Mouse (Mus musculus) WW6 (cell line): ENCODE results near the gene Ccl7.

ENCODE experiments used
- DNase-seq: peaks from one replicate; pipeline ENCODE4 v3.0.0-alpha.2; 2013; ENCODE audit warnings: low read depth, low spot score

Ccl7 gene

DNA sequence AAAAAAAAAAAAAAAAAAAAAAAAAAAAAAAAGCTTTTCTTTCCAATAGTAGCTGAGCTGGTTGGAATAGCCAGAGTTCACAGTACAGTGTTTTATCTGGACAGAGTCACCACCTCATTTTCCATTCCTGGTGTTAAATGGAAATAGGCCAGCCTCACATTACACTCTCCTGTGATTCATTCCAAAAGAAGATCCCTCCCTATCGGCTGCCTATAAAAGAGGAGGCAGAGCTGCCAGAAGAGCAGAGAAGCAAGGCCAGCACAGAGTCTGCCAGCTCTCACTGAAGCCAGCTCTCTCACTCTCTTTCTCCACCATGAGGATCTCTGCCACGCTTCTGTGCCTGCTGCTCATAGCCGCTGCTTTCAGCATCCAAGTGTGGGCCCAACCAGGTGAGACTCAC, at the start of gene Ccl7:
TSS of gene Ccl7 (plus strand) at position 242 of the 400 bp plus-strand sequence.
- DNase-seq = no peak

DNA sequence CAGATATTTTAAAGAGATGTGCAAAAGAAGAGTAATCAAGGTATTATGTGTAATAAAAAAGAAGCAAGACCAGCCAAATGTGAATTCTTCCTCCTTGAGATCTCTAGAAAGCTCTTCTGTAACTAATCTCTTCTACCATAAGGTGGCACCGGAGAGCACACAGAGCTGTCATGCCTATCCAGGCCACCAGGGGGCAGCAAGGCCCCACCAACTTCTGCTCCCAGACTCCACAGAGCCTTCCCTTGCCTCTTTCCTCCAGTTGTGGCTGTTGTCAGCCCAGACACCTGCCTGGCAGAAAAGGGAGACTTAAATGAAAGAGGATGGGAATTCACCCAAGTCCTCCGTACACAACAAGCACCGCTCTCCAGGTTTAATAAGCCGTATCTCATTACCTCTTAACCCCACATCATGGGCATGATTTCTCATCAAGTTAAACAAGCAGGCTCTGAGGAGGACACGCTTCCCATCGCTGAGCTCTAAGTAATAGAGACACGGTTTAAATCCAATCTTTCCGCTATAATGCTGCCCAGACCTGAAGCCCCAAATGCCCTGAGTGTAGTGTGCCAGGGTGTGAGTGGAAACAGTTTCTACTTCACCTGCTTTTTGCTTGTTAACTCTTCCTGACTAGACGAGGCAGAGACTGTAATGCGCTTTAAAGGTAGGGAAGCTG, 49.2 kb upstream of the Ccl7 start:
- peak; percentile 42 for DNase-seq

DNA sequence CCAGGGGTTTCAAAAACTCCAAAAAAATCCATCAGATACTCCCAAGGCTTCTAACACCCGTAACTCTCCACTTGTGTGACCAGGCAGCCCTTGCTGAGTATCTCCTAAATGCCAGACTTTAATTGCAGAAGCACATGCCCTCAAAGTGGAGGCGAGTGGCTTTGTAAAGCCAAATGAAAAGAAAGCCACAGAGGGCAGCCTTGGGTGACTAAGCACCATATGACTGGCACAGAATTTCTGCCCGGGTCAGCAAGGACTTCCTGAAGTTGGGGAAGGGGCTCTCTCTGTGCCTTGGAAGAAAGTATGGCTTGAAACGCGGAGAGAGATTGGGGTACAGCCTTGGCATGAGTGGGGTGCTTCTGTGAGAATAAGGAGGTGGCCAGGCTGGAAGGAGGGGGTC, 48.4 kb upstream of the Ccl7 start:
- no peak for DNase-seq

DNA sequence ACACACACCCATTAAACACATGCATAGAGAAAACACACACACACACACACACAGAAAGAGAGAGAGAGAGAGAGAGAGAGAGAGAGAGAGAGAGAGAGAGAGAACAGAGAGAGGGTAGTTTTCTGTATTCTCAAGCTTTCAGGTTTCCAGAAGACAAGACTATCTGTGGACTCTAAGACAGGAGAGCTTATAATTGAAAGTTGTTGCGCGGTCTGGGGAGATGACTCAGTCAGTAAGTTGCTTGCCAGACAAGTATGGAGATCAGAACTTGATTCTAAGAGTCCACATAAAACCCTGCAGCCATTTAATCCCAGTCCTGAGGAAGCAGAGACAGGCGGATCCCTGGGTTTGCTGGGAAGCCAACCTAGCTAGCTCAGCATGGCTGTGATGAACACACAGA, 46.9 kb upstream of the Ccl7 start:
- DNase-seq = no peak

DNA sequence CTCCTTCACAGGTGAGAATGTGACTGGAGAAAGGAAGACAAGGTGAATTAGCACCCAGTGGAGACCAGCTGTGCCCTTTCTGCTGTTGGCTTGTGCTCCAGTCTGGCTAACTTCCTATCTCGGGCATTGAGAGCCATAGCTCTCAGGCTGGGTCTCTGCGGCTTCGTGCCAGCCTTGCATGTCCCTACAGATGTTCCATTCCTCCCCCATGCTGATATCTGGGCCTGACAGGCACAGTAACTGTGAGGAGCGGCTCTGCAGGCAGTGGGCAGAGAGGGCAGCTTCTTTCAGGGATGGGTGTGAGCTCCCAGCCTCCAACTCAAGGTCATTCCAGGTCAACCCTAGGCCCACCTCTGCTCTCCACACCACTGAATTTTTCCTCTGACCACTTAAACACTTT, 46.0 kb upstream of the Ccl7 start:
- no peak for DNase-seq

DNA sequence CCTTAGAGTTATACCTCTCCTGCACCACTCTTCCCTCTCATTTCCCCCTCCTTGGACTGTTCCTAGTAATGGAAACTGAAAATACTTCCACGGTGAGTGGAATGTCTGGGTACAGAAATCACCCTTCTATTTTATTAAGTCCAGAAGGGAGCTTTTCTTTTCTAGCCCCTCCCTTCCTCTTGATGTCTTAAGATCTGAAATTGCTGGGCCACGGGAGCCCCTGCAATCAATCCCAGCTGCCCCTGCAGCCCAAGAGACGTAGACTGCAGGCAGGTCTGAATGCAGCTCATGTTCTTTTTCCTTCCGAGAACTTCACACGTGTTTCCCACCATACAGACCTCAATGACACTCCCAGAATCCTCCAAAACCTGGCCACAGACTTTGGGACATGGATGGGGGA, 44.9 kb upstream of the Ccl7 start:
- DNase-seq = no peak

DNA sequence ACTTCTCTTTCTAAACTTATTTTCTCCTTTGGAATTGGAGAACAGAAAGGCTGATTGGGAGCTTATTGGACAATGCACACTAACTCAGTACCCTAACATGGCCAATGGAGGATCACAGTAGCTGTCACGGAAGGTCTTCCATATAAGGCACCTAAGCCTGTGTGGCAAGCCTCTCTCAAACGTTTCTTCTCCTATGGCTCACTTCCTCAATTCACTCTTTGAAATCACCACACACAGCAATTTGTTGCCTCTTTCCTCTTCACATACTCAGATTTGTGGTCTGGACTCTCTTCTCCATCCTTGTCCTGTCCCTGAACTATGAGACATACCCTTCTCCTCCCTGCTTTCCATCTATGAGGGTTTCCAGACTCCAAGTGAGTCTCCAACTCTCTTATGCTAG, 40.7 kb upstream of the Ccl7 start:
- no peak for DNase-seq

DNA sequence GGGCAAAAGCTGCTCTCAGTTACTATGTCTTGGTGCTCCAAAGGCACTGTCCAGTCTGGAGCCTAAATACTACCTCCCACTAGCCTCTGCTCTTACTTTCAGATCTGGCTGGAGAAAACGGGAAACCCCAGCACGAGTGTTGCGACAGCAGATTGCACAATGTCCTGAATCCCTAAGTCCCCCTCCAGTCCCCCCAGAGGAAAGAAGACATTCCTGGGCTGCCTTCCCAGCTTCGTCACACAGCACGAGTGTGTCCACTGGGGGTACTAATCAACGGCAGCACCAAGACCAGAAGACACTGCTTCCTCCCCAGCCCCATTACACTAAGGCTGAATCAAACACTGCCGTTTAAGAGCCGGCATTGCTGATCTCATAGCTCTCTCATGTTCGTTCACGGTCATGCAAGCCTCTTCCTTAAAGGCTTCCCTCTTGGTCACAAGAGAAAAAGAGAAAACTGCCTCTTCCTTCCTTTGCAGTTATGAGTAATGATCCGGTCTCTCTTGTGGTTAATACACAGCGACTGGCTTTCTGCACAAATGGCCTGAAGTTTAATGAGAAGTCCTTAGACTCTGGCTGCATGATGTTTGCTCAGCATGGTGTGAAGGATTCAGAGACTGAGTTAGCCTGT, 38.6 kb upstream of the Ccl7 start:
- no peak for DNase-seq

DNA sequence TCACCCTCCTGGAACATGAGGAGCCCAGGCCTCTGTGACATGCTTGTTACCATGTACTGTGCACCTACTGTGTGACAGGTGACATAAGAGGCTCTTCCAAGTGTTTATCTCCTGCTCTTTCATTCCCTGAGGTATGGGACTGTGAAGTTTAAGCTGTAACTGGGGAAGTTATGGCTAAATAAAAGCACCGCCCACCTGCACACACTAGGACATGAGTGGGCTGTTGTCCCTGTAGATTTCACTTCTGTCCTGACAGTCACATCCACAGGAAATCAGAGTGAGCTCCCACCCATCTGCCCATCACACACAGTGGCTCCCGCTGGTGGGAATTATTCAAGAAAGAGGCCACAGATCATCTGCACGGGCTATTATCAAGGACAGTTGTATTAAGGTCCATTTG, 35.4 kb upstream of the Ccl7 start:
- DNase-seq = no peak

DNA sequence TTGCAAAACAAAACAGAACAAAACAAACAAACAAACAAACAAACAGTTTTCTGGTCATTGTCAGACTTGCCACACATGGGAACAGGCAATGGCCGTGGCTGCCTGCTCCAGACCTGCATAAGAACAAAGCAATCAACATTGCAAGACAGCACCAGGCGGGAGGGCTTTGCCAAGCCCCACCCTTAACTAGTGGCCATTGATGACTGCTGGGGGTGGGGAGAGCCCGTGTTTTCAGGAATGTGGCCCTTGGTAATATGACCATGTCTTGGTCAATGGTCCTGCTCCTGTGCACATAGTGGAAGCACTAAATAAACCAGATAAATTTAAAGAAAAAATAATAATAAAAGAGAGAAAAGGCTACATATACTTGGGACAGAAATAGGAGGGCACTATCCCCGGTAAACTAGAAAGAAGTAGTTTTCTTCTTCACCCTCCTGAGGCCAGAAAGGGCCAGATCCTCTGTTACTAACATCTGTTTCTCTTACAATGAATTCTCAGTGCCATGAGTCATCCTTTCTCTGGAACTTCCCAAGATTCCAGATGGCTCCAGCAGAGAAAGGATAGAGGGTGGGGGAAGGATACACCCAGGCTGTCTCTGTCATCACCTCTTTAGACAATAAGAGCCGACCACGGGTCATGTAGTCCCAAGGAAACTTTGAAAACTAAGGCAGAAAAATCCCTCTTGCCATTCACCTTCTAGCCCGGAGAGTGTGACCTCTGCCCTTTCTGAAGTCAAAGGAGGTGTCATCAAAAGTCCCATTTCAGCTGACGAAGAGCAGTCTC, 33.9 kb upstream of the Ccl7 start:
- no peak for DNase-seq

DNA sequence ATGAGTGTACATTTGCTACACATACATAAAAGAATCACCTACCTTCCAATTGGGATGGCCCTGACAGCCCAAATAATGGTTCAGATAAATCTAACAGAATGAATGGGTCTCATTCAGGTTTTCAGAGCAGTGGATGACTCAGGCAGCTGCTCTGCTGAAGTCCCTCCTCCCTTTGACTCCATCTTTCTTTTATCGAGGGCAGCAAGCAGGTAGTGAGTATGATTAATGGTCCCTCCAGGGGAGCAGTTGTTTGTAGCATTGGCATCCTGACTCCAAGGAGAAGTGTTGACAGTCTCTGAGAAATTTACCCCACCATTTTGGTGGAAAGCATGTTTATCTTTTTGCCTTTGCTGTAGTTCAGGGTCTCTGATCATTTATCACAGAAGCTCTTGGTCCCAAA, 31.8 kb upstream of the Ccl7 start:
- DNase-seq = no peak

DNA sequence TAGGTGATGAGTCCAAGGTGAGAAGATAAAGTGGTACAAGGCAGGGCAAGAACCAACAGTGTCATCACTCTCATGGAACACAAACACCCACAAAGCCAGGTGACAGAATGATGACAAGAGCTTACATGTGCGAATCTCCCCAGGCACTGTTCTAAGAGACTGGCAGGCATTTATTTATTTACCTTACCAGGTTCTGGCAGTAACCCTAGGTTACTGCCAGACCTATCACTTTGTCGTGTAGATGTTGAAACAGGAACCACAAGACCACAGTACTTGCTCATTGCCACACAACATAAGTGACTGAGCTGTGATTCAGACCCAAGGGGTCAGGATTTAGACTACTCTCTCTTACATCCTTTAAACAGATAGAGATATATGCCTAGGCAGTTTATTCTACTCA, 30.4 kb upstream of the Ccl7 start:
- no peak for DNase-seq

DNA sequence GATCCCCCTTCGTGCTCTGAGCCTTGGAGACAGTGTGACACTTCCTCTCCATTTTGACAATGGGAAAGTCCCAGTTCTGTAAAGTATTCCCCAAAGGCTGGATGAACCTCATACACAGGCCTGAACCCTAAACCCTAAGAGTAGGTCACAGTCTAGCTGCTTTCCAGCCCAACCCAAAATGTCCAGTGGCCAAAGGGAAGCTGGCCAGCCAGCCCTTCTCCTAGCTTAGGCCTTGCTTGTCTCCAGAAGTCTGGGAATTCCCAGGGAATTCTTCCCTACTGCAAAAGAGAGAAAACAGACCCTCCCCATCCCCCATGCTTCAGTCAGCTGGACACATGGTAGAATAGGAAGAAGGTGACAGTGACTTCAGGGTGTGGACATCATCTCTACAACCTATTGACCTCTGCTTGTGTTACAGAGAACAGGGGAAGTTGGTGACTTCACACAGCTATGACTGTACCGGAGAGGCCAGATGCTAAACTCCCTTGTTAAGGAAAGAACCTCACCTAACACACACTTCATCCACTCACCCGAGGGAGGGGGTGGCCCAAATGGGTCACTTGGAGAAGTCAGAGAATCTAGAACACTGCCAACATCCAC, 29.2 kb upstream of the Ccl7 start:
- DNase-seq = no peak

DNA sequence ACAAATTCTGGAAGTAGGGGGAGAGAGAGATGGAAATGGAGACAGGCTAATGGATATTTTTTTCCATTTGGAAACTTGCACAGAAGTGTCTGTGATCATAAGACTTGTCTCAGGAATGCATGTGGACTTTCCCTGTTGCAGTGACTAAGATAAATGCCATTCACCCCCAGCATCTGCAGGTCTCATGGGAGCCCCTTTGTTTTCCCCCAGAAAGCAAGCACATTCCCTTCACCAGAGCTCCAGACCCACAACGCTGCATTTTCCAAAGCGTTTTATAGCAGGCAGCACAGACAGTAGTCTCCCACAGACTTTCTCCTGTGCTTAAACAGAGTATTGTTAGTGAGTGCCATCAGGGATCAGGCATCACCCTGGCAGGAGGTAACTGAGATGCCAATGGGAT, 26.1 kb upstream of the Ccl7 start:
- DNase-seq = no peak

DNA sequence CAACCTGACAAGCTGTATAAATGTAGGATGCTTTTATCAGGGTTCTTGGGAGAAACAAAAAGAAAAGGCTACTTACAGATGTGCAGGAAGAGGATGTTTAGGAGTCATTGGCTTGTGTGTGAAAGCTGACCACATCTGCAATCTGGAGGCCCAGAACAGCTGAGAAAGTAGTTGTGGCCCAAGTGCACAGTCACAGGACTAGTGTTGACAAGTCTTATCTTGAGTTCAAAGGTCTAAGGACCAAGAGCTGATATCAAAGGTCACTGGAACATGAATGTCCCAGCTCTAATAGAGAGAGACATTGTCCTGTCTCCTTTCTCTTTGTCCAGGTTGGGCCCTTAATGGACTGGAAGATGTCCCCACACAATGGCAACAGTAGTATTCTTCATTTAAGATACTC, 25.7 kb upstream of the Ccl7 start:
- DNase-seq = no peak

DNA sequence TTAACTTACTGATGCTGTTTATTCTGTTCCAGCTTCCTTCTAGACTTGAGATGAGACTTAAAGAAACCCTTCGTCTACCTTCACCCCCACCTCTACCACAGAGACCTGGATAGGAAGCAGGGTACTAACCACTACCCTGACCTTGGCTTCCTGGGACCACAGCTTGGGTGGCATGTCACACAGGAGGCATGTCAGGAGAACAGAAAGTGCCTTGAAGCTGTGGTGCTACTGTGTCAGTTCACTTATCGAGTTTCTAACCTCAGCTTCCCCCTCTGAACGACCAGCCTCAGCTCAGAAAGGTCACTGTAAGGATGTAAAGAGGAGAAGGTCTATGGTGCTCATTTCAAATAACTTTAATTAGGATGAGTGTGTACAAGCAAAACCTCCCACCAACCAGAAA, 24.1 kb upstream of the Ccl7 start:
- no peak for DNase-seq

DNA sequence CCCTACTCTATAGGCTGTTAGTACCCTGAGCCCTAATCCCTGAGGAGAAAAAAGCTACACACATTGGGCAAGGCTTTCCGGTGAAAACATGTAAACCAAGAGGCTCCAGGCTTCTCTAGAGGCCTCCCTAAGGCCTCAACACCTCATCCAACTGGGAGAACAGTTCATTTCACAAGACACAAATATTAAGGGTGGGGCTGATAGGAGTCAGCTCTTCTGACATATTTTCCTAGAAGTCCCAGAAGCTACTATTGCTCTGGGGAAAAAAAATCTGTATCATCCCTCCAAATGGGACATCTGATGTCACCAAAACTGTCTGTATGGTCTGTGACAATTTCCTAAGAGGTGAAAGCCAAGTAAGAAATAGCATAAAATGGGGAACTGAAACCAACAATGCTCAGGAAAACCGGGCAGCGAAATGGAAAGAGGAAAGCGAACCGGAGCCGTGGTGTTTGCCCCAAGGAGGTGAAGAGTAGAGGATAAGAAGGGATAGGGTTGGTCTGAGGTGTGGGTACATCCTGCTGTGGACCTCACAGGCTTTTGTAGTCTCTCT, 22.9 kb upstream of the Ccl7 start:
- no peak for DNase-seq

DNA sequence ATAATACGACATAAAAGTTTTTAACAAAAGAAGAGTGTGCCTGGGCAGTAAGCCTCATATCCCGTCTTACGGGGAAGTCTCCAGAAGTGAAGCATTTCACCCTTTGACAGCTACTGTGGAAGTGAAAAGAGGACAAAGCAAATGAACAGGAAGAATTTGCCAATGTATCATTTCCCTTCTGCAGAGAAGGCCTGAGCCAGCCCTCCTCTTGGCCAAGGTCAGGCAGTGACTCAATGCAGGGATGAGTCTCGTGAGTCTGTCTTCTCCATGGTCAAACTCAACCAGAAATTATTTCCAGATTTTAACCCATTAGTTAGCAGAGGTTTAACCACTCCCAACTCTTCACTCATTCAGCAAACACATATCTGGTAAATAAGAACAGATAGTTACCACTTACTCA, 21.7 kb upstream of the Ccl7 start:
- DNase-seq = no peak

DNA sequence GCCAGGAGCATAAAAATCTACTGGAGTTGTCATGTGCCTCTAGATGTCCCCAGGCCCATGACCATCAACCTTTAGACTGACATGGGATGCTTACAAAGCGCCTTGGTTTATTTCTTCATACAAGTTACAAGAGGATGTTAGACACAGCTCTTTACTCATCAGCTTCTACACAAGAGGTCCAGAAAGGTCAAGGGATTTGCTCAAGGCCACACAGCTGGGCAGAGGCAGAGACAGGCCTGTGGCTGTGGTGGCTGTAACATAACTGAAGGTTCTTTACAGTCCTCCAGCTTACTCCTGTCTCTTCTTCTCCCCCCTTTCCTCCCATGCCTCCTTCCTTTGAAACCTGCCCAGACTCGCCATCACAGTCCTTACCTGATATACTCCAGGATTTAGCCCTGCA, 15.3 kb upstream of the Ccl7 start:
- no peak for DNase-seq

DNA sequence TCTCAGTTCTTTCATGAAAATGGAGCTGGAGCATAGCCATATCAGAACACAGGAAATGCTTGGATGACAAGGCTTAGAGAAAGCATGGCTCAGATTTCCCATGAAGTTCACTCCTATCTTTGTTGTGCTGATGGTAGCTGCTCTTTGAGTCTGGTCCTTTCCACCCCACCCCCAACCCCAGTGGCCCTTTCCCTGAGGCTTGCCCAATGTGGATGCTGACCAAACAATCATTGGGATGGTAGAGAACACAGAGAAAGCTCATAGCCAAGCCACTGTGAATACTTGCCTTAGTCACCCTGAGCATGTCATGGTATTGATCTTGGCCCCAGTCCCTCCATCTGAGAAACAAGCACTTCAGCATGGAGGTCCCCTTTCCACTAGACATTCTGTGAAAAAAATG, 13.4 kb upstream of the Ccl7 start:
- DNase-seq = no peak

DNA sequence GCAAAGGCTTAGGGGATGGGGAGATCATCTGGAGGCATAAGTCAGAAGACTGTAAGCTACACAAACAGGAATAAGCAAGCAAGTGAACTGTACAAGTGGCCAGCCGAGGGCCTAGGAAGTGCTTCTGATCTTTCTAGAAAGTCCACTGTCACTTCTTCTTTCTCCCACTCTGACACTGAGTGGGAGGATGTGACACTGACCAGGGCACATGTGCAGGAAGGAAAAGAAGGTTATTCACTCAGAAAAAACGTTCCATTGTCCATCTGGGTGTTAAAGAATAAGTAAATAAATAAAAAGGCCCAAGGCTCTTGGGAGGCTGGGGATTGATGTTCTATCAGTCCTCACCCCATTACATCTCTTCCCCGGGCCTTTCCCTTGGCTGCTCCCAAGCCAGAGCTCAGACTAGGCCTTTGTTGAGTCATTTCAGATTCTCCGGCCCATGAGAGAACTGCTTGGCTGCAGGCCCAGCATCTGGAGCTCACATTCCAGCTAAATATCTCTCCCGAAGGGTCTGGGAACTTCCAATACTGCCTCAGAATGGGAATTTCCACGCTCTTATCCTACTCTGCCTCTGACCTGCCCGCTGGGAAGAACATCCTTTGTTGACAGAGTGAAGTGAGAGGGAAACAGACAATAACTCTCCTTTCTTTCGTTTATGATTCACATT, 12.7 kb upstream of the Ccl7 start:
- no peak for DNase-seq

DNA sequence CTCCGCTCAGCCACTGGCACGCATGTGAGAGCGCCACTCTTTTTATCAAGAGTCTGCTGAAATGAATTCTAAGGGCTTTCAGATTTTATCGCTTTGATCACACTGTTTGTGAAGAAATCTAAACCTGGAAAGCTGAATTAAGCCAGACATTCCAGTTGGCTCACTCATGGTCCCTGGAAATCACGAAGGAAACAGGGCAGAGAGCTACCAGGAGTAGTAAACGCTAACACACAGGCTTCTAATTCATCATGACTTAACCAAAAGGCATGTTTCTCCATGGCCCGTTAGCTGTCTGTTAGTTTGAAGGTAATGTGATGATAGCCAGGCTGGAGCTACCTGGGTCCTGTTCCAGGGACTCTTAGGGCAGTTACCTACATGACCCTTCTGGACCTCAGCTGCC, 11.1 kb upstream of the Ccl7 start:
- DNase-seq = no peak
